Mouse (Mus musculus): ENCODE measurements around the gene Hmgb1.

Hmgb1 gene

GRCm38 (mm10) chr5:149184104-149184843, at the start of gene Hmgb1, which contains the start of gene Uspl1:
TSS of gene Hmgb1 (minus strand) at chr5:149184489.
TSS of gene Uspl1 (plus strand) at chr5:149184350.
- H3K9me3 ChIP-seq (ENCODE audit: low read length) = no peaks in the 10 kb centered on the region
- H3K4me1 ChIP-seq (replicated peaks; ENCODE audit: low read depth, low read length) = peaks cover 57% of the 10 kb centered on the region
- H3K4me3 ChIP-seq (replicated peaks; ENCODE audit: low read length) = peak within 1 kb of the TSS; percentile 97
- TF ChIP-seq CTCF (conservative IDR thresholded peaks at IDR 0.05; ENCODE audit: low read length) = no peak
- TF ChIP-seq NANOG (IDR thresholded peaks at IDR 0.05; ENCODE audit: borderline replicate concordance, low read length) = no peak
- TF ChIP-seq POU5F1 (IDR thresholded peaks at IDR 0.05; ENCODE audit: borderline replicate concordance, low read length) = peak; percentile 37; the same call in 1 of the 2 replicates
- no peaks in the 10 kb centered on the region for H3K27me3 ChIP-seq (ENCODE audit: insufficient read depth, low read length)
- H3K36me3 ChIP-seq (ENCODE audit: insufficient read depth, low read length) = peaks cover 38% of the 10 kb centered on the region

GRCm38 (mm10) chr5:149229619-149230339, 45.5 kb upstream of the Hmgb1 start:
- TF ChIP-seq POU5F1 (IDR thresholded peaks at IDR 0.05; ENCODE audit: borderline replicate concordance, low read length) = no peak
- no peak for TF ChIP-seq CTCF (conservative IDR thresholded peaks at IDR 0.05; ENCODE audit: low read length)
- no peak for TF ChIP-seq NANOG (IDR thresholded peaks at IDR 0.05; ENCODE audit: borderline replicate concordance, low read length)
- H3K9me3 ChIP-seq (ENCODE audit: low read length) = peaks cover 15% of the 10 kb centered on the region

GRCm38 (mm10) chr5:149228700-149229618, 44.7 kb upstream of the Hmgb1 start:
- TF ChIP-seq POU5F1 (IDR thresholded peaks at IDR 0.05; ENCODE audit: borderline replicate concordance, low read length) = peak; percentile 14; the same call in 1 of the 2 replicates
- no peak for TF ChIP-seq NANOG (IDR thresholded peaks at IDR 0.05; ENCODE audit: borderline replicate concordance, low read length)
- TF ChIP-seq CTCF (conservative IDR thresholded peaks at IDR 0.05; ENCODE audit: low read length) = no peak

More at GRCm38 (mm10) chr5:149229619-149230339, 45.5 kb upstream of the Hmgb1 start:
- H3K36me3 ChIP-seq (ENCODE audit: insufficient read depth, low read length) = no peaks in the 10 kb centered on the region
- peak overlapping the region; percentile 84 for H3K4me3 ChIP-seq (replicated peaks; ENCODE audit: low read length)
- H3K27me3 ChIP-seq (ENCODE audit: insufficient read depth, low read length) = peaks cover 3% of the 10 kb centered on the region; the same call in 1 of the 2 replicates
- peaks cover 37% of the 10 kb centered on the region for H3K4me1 ChIP-seq (replicated peaks; ENCODE audit: low read depth, low read length)

GRCm38 (mm10) chr5:149224666-149225065, 40.4 kb upstream of the Hmgb1 start:
- no peaks in the 10 kb centered on the region for H3K36me3 ChIP-seq (ENCODE audit: insufficient read depth, low read length)
- H3K27me3 ChIP-seq (ENCODE audit: insufficient read depth, low read length) = no peaks in the 10 kb centered on the region
- H3K4me1 ChIP-seq (replicated peaks; ENCODE audit: low read depth, low read length) = peaks cover 38% of the 10 kb centered on the region
- TF ChIP-seq NANOG (IDR thresholded peaks at IDR 0.05; ENCODE audit: borderline replicate concordance, low read length) (no peak), CTCF (conservative IDR thresholded peaks at IDR 0.05; ENCODE audit: low read length) (no peak), POU5F1 (IDR thresholded peaks at IDR 0.05; ENCODE audit: borderline replicate concordance, low read length) (no peak)
- peaks cover 47% of the 10 kb centered on the region for H3K9me3 ChIP-seq (ENCODE audit: low read length)
- H3K4me3 ChIP-seq (replicated peaks; ENCODE audit: low read length) = no peak overlapping the region

More at GRCm38 (mm10) chr5:149228700-149229618, 44.7 kb upstream of the Hmgb1 start:
- H3K4me3 ChIP-seq (replicated peaks; ENCODE audit: low read length) = peak overlapping the region; percentile 84
- H3K4me1 ChIP-seq (replicated peaks; ENCODE audit: low read depth, low read length) = peaks cover 43% of the 10 kb centered on the region
- no peaks in the 10 kb centered on the region for H3K36me3 ChIP-seq (ENCODE audit: insufficient read depth, low read length)
- no peaks in the 10 kb centered on the region for H3K27me3 ChIP-seq (ENCODE audit: insufficient read depth, low read length)
- H3K9me3 ChIP-seq (ENCODE audit: low read length) = peaks cover 19% of the 10 kb centered on the region

- peaks cover 80% of the 10 kb centered on the region for H3K9me3 ChIP-seq (ENCODE audit: low read length)
- TF ChIP-seq POU5F1 (IDR thresholded peaks at IDR 0.05; ENCODE audit: borderline replicate concordance, low read length) (no peak), NANOG (IDR thresholded peaks at IDR 0.05; ENCODE audit: borderline replicate concordance, low read length) (no peak), CTCF (conservative IDR thresholded peaks at IDR 0.05; ENCODE audit: low read length) (no peak)
- peaks cover 15% of the 10 kb centered on the region for H3K4me1 ChIP-seq (replicated peaks; ENCODE audit: low read depth, low read length)
- peaks cover 26% of the 10 kb centered on the region for H3K36me3 ChIP-seq (ENCODE audit: insufficient read depth, low read length)
- no peaks in the 10 kb centered on the region for H3K27me3 ChIP-seq (ENCODE audit: insufficient read depth, low read length)
- H3K4me3 ChIP-seq (replicated peaks; ENCODE audit: low read length) = no peak overlapping the region
Observed at GRCm38 (mm10) chr5:149221355-149221754, 37.1 kb upstream of the Hmgb1 start.

- Histone ChIP-seq H3K4me1 (replicated peaks; ENCODE audit: low read depth, low read length) (peaks cover 3% of the 10 kb centered on the region), H3K27me3 (ENCODE audit: insufficient read depth, low read length) (no peaks in the 10 kb centered on the region)
- TF ChIP-seq POU5F1 (IDR thresholded peaks at IDR 0.05; ENCODE audit: borderline replicate concordance, low read length) = no peak
- TF ChIP-seq CTCF (conservative IDR thresholded peaks at IDR 0.05; ENCODE audit: low read length) = no peak
- no peak for TF ChIP-seq NANOG (IDR thresholded peaks at IDR 0.05; ENCODE audit: borderline replicate concordance, low read length)
Observed at GRCm38 (mm10) chr5:149219493-149219892, 35.2 kb upstream of the Hmgb1 start.

GRCm38 (mm10) chr5:149217524-149218357, 33.5 kb upstream of the Hmgb1 start:
- H3K4me3 ChIP-seq (replicated peaks; ENCODE audit: low read length) = 0 out of 2 replicates have a peak overlapping the region, but pooled peaks have one; percentile 5

More at GRCm38 (mm10) chr5:149219493-149219892, 35.2 kb upstream of the Hmgb1 start:
- Histone ChIP-seq H3K36me3 (ENCODE audit: insufficient read depth, low read length) (peaks cover 44% of the 10 kb centered on the region), H3K9me3 (ENCODE audit: low read length) (peaks cover 88% of the 10 kb centered on the region), H3K4me3 (replicated peaks; ENCODE audit: low read length) (no peak overlapping the region)

More at GRCm38 (mm10) chr5:149217524-149218357, 33.5 kb upstream of the Hmgb1 start:
- H3K36me3 ChIP-seq (ENCODE audit: insufficient read depth, low read length) = peaks cover 62% of the 10 kb centered on the region
- H3K27me3 ChIP-seq (ENCODE audit: insufficient read depth, low read length) = no peaks in the 10 kb centered on the region
- H3K4me1 ChIP-seq (replicated peaks; ENCODE audit: low read depth, low read length) = peaks cover 11% of the 10 kb centered on the region; the same call in 1 of the 2 replicates
- H3K9me3 ChIP-seq (ENCODE audit: low read length) = peaks cover 72% of the 10 kb centered on the region
- no peak for TF ChIP-seq POU5F1 (IDR thresholded peaks at IDR 0.05; ENCODE audit: borderline replicate concordance, low read length)
- no peak for TF ChIP-seq CTCF (conservative IDR thresholded peaks at IDR 0.05; ENCODE audit: low read length)
- TF ChIP-seq NANOG (IDR thresholded peaks at IDR 0.05; ENCODE audit: borderline replicate concordance, low read length) = no peak
